Comparison of ENCODE assay signal across 8 mouse cellular contexts in genomic region chr10:24622586-24622985, GRCm38 (mm10). TPM values are rescaled to one million over a fixed set of nuclear protein-coding genes. Genes with fewer than 3 reads are reported as not detected.
DNase-seq lines count a peak whose midpoint lies in the region; ATAC-seq and TF ChIP-seq lines count a peak whose summit lies in the region.

No protein-coding gene starts in this region.

- TF ChIP-seq CTCF in G1E (IDR thresholded peaks at IDR 0.05; ENCODE audit: low read depth, low read length) = peak; percentile 82

- intact Hi-C loops in gastrocnemius, postnatal 14 days (cut with DNase I; ENCODE audit: low total_unique reads) = loop anchor here (5.0 to 10.0 kb wide), 3 partner anchors 238 to 438 kb away; no protein-coding TSS in a partner anchor
- intact Hi-C loops in left cerebral cortex, postnatal 10 days (cut with DNase I) = loop anchor here (5.0 kb wide), 3 partner anchors 240 to 430 kb away; no protein-coding TSS in a partner anchor

- ATAC-seq in kidney, embryonic 14.5 days (ENCODE audit: low FRiP score, low TSS enrichment) = no peak
- no peak for ATAC-seq in G1E (ENCODE audit: extremely low read depth, insufficient number of reproducible peaks, low FRiP score, poor library complexity, severe bottlenecking)

- DNase-seq in kidney, adult 18-20 months = peak; percentile 80
- no peak for DNase-seq in G1E (ENCODE audit: low spot score)
- peak; percentile 22 for DNase-seq in cerebellum, adult 8-10 months
- DNase-seq in gastrocnemius, postnatal 14 days = peak; percentile 76
- peak; percentile 45 to 82 for DNase-seq in left cerebral cortex, postnatal 10 days (ENCODE audit: extremely low spot score in 1 of 2, low spot score in 2 of 2)
- DNase-seq in natural killer cell, adult 2 months (ENCODE audit: low spot score in 2 of 2) = peak; percentile 77 to 84
- peak; percentile 87 for DNase-seq in thymus, postnatal 14 days

- no peak overlapping the region for H3K27ac ChIP-seq in kidney, embryonic 14.5 days (ENCODE audit: low read depth, low read length)

- WGBS in kidney, embryonic 14.5 days = 32% methylated on average over 7 of the region's 7 CpGs

- H3K9ac ChIP-seq in kidney, embryonic 14.5 days (ENCODE audit: low read depth, low read length) = no peak overlapping the region

- H3K4me1 ChIP-seq in kidney, embryonic 14.5 days (ENCODE audit: control insufficient read depth, insufficient read depth, low read length) = no peaks in the 10 kb centered on the region
- peaks cover 16% of the 10 kb centered on the region; the same call in 1 of the 2 replicates for H3K4me1 ChIP-seq in G1E (ENCODE audit: insufficient read depth, low read depth, low read length)

- H3K4me3 ChIP-seq in kidney, embryonic 14.5 days (ENCODE audit: low read length) = no peak overlapping the region
- H3K4me3 ChIP-seq in G1E (ENCODE audit: low read depth, low read length) = no peak overlapping the region

- no peaks in the 10 kb centered on the region for H3K27me3 ChIP-seq in kidney, embryonic 14.5 days (ENCODE audit: control insufficient read depth, insufficient read depth, low read length)
- H3K27me3 ChIP-seq in G1E (ENCODE audit: insufficient read depth, low read length) = 0 out of 2 replicates have a peak, but pooled peaks cover 4% of the 10 kb centered on the region

- no peaks in the 10 kb centered on the region for H3K36me3 ChIP-seq in kidney, embryonic 14.5 days (ENCODE audit: control insufficient read depth, insufficient read depth, low read length)
- no peaks in the 10 kb centered on the region for H3K36me3 ChIP-seq in G1E (replicated peaks)

- H3K4me2 ChIP-seq in kidney, embryonic 14.5 days (replicated peaks; ENCODE audit: low read depth, low read length) = no peak overlapping the region

- no peaks in the 10 kb centered on the region for H3K9me3 ChIP-seq in kidney, embryonic 14.5 days (ENCODE audit: control insufficient read depth, low read length)
- no peaks in the 10 kb centered on the region for H3K9me3 ChIP-seq in G1E (replicated peaks)

RNA-seq across cellular contexts. Expression of gene Ccn2, which starts 27.3 kb away (rescaled TPM):
- 4.7 and 5.2 TPM in 2 replicates for polyA plus RNA-seq in kidney, embryonic 14.5 days (2014; fragmentation: Nextera tagmentation; extraction: Ambion mirVana)
- 4.4 TPM in 1 of 2 replicates, not detected in the other for total RNA-seq in G1E (2014; fragmentation: Nextera tagmentation)
- not detected in 2 replicates for total RNA-seq in G1E (2017)
- polyA plus RNA-seq in G1E (2012) = not detected in 2 replicates
- 10 to 100 TPM; 20.2 to 57.0 TPM for total RNA-seq in gastrocnemius, postnatal 14 days (2021)
- 10 to 100 TPM; 27.6 to 41.4 TPM for total RNA-seq in left cerebral cortex, postnatal 10 days (2021)
